Mouse (Mus musculus) forebrain, embryonic 16.5 days (tissue): ENCODE results near the gene Mapk9. TPM values are rescaled to one million over a fixed set of nuclear protein-coding genes. Genes with fewer than 3 reads are reported as not detected.

ENCODE experiments used
- ATAC-seq: fragments of 200-750 bp; cut with Nextera tagmentation; 2 replicates; pipeline ENCODE4 v1.8.0; 2017; ENCODE audit warnings: mild to moderate bottlenecking, moderate library complexity
- H3K27ac ChIP-seq: fragments of 300-500 bp; sonication (generic); 2 replicates; pipeline ENCODE4 v1.5.1; 2014; ENCODE audit warnings: low read length, control low read depth
- H3K27me3 ChIP-seq: fragments of 300-500 bp; sonication (generic); replicated peaks from 2 replicates; pipeline ENCODE4 v1.6.1; 2014; ENCODE audit warnings: low read length; ENCODE audit not compliant: control insufficient read depth, insufficient read depth
- H3K36me3 ChIP-seq: fragments of 300-500 bp; sonication (generic); 2 replicates; pipeline ENCODE4 v1.6.1; 2014; ENCODE audit not compliant: control insufficient read depth, insufficient read depth
- H3K4me1 ChIP-seq: fragments of 300-500 bp; sonication (generic); replicated peaks from 2 replicates; pipeline ENCODE4 v1.6.1; 2014; ENCODE audit warnings: low read length; ENCODE audit not compliant: control insufficient read depth, insufficient read depth
- H3K4me2 ChIP-seq: fragments of 300-500 bp; sonication (generic); 2 replicates; pipeline ENCODE4 v1.6.1; 2014; ENCODE audit warnings: mild to moderate bottlenecking, low read length, control low read depth
- H3K4me3 ChIP-seq: fragments of 300-500 bp; sonication (generic); replicated peaks from 2 replicates; pipeline ENCODE4 v1.5.1; 2014; ENCODE audit warnings: mild to moderate bottlenecking, low read length, control low read depth
- H3K9ac ChIP-seq: fragments of 300-500 bp; sonication (generic); replicated peaks from 2 replicates; pipeline ENCODE4 v1.6.1; 2014; ENCODE audit warnings: low read depth, low read length, control low read depth
- H3K9me3 ChIP-seq: fragments of 300-500 bp; sonication (generic); 2 replicates; pipeline ENCODE4 v1.6.1; 2016; ENCODE audit warnings: low read length; ENCODE audit not compliant: control insufficient read depth
- WGBS: fragments of 180-500 bp; shearing (Covaris S2); extraction: QIAGEN DNeasy Blood & Tissue Kit; methylation state at CpG from one replicate; pipeline ENCODE4 v1.1.7; 2014; 5-methylcytosine and 5-hydroxymethylcytosine counted together
- microRNA-seq: library from miRNA; unstranded; fragments of <30 nt; microRNA quantifications from one replicate; pipeline ENCODE4, GENCODE M21; 2017
- polyA plus RNA-seq: library from polyadenylated mRNA; unstranded; fragments of >200 nt; fragmentation: Nextera tagmentation; extraction: Ambion mirVana; gene quantifications from 2 replicates; pipeline ENCODE4 v1.2.1, GENCODE M21; 2015

The Mapk9 gene
- polyA plus RNA-seq, 1 experiment from 2014 or later, result 45.7 TPM

DNA sequence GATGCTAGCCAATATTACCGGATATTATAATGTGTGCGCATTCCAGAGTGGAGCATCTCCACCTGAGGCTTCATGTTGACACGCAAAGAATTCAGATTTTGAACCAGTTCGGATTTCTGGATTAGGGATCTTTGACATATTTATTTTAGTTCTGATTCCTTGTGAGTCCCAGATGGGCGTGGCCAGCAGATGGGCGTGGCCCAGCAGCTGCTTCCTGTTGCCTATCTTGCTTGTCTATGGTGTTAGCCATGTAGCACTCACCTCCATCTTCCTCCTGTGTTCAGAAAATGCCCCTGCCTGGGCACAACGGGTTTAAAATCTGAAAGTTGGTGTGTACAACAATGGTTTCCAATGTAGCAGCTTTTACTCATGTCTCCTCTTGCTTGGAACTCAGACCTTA lies 79.6 kb downstream of the Mapk9 start:
- ATAC-seq, result no peak
- H3K9ac ChIP-seq, result no peak overlapping the region
- 87% methylated on average over 7 of the region's 7 CpGs for WGBS
- no peaks in the 10 kb centered on the region for H3K27me3 ChIP-seq
- no peaks in the 10 kb centered on the region for H3K36me3 ChIP-seq
- H3K4me3 ChIP-seq, result no peak overlapping the region
- peak overlapping the region; percentile 33; the same call in 1 of the 2 replicates for H3K27ac ChIP-seq
- no peaks in the 10 kb centered on the region for H3K9me3 ChIP-seq
- H3K4me1 ChIP-seq, result peaks cover 19% of the 10 kb centered on the region
- no peak overlapping the region for H3K4me2 ChIP-seq

DNA sequence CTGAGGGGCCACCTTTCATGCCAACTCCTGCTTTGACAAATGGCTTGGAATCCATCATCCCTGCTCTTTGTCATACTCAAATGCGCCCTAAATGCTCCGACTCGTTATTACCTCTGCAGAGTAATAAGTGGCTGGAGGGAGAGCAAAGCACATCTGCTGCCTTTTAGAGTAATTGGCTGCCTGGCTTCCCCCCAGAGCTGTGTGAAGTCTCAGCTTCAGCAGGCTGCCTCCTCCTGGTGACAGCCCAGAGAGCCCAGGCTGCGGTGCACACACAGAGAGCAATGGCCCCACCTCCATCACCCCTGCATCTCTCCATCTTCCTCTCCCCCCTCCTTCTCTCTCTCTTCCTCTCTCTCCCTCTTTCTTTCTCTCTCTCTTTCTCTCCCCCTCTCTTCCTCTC lies 80.6 kb downstream of the Mapk9 start:
- Histone ChIP-seq H3K27ac (peak overlapping the region; percentile 50), H3K4me1 (peaks cover 27% of the 10 kb centered on the region), H3K36me3 (no peaks in the 10 kb centered on the region), H3K27me3 (no peaks in the 10 kb centered on the region), H3K9me3 (no peaks in the 10 kb centered on the region), H3K4me2 (peak overlapping the region; percentile 17; the same call in 1 of the 2 replicates), H3K4me3 (no peak overlapping the region), H3K9ac (peak overlapping the region; percentile 13; the same call in 1 of the 2 replicates)
- peak; percentile 83 for ATAC-seq
- 14% methylated on average over 4 of the region's 4 CpGs for WGBS

DNA sequence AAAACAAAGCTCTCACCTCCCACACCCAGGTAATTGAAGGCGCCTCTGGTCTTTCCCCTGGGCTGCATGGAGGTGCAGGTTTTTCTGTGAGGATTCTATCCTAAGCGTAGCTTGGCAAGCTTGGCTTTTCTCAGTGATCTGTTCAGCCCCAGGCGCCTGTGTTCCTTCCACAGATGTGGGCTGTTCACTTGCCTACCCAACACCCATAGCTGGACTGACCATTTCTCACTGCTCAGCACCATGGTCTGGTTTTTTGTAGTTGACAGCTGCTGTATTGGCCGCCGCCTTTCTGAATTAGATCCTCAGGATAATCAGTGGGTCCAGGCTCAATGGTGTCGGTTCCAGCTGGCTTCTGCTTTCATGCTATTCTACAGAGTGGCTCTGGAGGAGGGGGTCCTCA lies 81.1 kb downstream of the Mapk9 start:
- H3K9ac ChIP-seq, result no peak overlapping the region
- H3K9me3 ChIP-seq, result no peaks in the 10 kb centered on the region
- H3K4me3 ChIP-seq, result no peak overlapping the region
- H3K4me1 ChIP-seq, result peaks cover 27% of the 10 kb centered on the region
- peak; percentile 36; the same call in 1 of the 2 replicates for ATAC-seq
- H3K36me3 ChIP-seq, result no peaks in the 10 kb centered on the region
- WGBS, result 56% methylated on average over 6 of the region's 6 CpGs
- H3K4me2 ChIP-seq, result no peak overlapping the region
- no peaks in the 10 kb centered on the region for H3K27me3 ChIP-seq
- no peak overlapping the region for H3K27ac ChIP-seq

DNA sequence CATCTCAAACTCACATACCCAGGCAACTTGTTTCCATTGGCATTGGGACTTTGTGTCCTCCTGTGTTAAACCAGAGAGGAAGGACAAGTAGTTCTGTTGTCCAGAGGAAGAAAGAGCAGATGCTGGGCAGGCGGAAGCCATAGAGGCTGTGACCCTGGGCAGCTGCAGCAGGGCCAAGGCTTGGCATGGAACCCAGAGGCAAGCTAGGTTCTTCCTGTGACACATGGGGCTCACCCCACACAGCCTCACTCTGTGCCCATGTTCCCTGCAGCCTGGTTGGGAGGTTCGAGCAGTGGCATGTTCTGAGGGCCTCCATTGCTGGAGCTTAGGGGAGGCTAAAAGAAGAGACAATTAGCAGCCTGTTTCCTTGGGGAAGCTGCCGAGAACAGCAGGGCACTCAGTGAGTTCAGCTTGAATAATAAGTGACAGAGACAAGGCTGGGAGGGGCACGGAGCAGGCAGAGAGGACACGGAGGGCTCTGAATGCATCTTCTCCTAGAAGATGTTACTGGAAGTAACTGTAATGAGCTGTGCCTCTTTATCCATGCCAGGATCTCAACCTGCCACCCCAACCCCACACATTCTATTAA lies 84.6 kb downstream of the Mapk9 start:
- H3K9me3 ChIP-seq, result no peaks in the 10 kb centered on the region
- H3K27ac ChIP-seq, result no peak overlapping the region
- WGBS, result 35% methylated on average over 5 of the region's 5 CpGs
- no peaks in the 10 kb centered on the region for H3K36me3 ChIP-seq
- H3K4me2 ChIP-seq, result no peak overlapping the region
- no peak overlapping the region for H3K4me3 ChIP-seq
- 0 out of 2 replicates have a peak, but pooled peaks have one; percentile 26 for ATAC-seq
- peaks cover 27% of the 10 kb centered on the region for H3K4me1 ChIP-seq
- H3K9ac ChIP-seq, result no peak overlapping the region
- H3K27me3 ChIP-seq, result no peaks in the 10 kb centered on the region

DNA sequence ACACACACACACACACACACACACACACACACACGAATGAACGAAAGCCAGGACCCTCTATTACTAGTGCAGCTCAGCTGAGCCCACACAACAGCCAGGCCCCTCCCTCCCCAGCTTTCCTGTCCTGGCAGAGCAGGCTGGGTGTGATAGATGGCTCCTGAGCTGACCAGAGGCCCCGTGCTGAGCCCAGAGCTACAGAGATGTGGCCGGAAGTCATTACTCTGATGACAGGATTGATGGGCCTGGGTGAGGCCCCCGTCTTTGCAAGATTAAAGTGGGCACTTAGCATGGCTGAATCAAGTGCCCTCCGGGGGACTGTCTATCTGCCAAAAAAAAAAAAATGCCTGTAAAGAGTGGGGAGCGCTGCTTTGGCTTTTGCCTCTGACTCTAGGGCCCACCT lies 85.3 kb downstream of the Mapk9 start:
- peak; percentile 18; the same call in 1 of the 2 replicates for ATAC-seq
- no peak overlapping the region for H3K27ac ChIP-seq
- no peak overlapping the region for H3K9ac ChIP-seq
- no peak overlapping the region for H3K4me3 ChIP-seq
- no peaks in the 10 kb centered on the region for H3K9me3 ChIP-seq
- WGBS, result 30% methylated on average over 7 of the region's 7 CpGs
- H3K4me2 ChIP-seq, result no peak overlapping the region
- H3K36me3 ChIP-seq, result no peaks in the 10 kb centered on the region
- H3K27me3 ChIP-seq, result no peaks in the 10 kb centered on the region
- peaks cover 21% of the 10 kb centered on the region for H3K4me1 ChIP-seq

DNA sequence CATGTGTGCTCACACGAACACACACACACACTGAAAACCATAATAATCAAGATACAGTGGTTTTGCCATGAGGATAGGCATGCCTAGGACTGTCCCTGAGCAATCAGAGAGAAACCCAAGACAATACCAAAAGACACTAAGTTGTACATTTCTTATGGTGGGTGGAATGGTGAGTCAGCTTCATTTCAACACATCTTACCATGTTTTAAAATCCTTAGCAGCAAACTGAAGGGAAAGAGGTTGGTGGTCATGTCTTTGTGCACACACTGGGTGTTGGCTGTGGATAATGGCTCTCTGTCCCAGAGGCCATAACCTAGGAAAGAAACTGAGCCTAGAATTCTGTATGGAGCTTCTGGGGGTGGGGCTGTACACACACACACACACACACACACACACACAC lies 87.3 kb downstream of the Mapk9 start:
- Histone ChIP-seq H3K27ac (no peak overlapping the region), H3K9ac (no peak overlapping the region), H3K9me3 (no peaks in the 10 kb centered on the region), H3K4me1 (peaks cover 18% of the 10 kb centered on the region), H3K4me2 (no peak overlapping the region), H3K27me3 (no peaks in the 10 kb centered on the region), H3K36me3 (no peaks in the 10 kb centered on the region), H3K4me3 (no peak overlapping the region)
- 66% methylated on average over 1 of the region's 1 CpGs for WGBS
- no peak for ATAC-seq

DNA sequence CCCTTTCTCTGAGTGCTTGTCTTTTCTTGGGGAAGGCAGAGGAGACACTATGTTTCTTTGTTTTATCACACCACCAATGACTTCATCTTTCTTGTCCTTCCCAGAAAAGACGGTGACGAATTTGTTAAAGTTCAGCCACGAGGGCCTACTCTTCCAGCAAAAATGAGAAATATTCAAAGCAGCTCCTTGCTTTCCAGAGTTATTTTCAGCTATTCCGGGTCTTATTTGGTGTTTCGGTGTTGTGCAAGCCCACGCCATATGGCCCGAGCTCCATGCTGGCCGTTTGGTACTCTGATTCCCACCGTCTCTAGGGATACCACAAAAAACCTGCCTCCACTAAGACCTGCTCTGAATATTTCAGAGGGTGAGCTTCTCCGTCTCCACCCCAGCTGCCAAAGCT lies 87.8 kb downstream of the Mapk9 start:
- Histone ChIP-seq H3K27ac (no peak overlapping the region), H3K27me3 (no peaks in the 10 kb centered on the region), H3K9ac (no peak overlapping the region), H3K9me3 (no peaks in the 10 kb centered on the region), H3K36me3 (no peaks in the 10 kb centered on the region), H3K4me1 (peaks cover 20% of the 10 kb centered on the region), H3K4me2 (no peak overlapping the region), H3K4me3 (no peak overlapping the region)
- 47% methylated on average over 10 of the region's 10 CpGs for WGBS
- ATAC-seq, result no peak

Small RNA genes lying within 50 kb of the gene (microRNA-seq; reads per million reads assigned to microRNA genes)
- gene Gm23492, result not detected

Other genes starting within 250 kb of the Mapk9 start
- 1.4 and 1.7 TPM in 2 replicates for gene Flt4, start 237.5 kb upstream of the Mapk9 start, polyA plus RNA-seq
- not detected in 2 replicates for gene Scgb3a1, start 183.1 kb upstream of the Mapk9 start, polyA plus RNA-seq
- 55.1 and 68.1 TPM in 2 replicates for gene Cnot6, start 134.0 kb upstream of the Mapk9 start, polyA plus RNA-seq
- gene Gfpt2, start 52.6 kb upstream of the Mapk9 start, polyA plus RNA-seq, result 13.3 and 16.6 TPM in 2 replicates
- gene Rasgef1c, start 55.1 kb downstream of the Mapk9 start, polyA plus RNA-seq, result 11.4 and 17.1 TPM in 2 replicates
- 65.0 and 69.2 TPM in 2 replicates for gene Rnf130, start 178.6 kb downstream of the Mapk9 start, polyA plus RNA-seq